Mouse (Mus musculus): ENCODE measurements around the gene Olfr71.

Olfr71 gene

DNA sequence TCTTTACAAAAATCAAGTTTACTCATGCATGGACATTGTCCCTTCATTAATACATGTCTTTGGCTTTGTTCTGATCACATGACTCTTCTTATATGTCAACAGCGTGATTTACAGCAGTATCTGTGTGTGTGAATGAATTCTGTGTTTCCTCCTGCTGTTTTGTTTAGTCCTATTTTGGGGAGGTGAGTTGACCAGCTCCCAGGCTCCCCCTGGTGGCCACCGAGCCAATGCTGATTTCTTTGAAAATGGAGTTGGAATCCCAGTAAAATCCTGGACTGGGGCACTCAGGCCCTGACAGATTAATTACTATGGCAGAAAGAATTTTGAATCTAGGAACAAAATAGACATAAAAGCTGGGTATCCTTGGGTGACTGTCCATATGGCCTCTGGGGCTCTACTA is 1.8 kb upstream of the Olfr71 start:
- peak; percentile 66 for DNase-seq

DNA sequence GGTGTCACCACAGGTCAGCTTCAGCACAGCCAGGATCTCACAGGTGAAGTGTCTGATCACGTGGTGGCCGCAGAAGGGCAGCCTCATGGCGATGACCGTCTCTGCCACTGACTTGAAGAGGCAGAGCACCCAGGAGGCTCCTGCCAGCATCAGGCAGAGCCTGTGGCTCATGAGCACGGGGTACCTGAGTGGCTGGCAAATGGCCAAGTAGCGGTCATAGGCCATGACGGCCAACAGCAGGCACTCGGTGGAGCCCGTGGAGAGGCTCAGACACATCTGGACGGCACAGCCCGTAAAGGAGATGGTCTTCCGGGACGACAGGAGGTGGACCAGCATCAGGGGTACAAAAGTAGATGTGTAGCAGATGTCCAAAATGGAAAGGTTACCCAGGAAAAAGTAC is 4.1 kb downstream of the Olfr71 start:
- DNase-seq, result no peak

DNA sequence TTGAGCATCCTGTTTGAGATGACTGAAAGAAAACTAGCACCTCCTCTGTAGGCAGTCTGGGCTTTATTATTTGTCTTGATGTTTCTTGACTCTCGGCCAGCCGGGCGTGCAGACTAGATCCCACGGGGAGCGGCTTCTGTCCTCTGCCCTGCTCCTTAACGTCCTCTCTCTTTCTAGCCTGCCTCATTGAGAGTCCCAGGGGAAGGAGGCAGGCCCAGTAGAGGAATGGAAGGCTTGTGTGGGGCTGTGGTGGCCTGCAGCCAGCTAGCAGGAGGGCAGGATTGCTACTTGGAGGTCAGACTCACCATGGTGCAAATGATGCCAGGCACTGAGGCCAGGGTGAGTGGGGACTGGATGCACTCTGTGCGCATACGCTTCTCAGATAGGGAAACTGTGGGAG is 6.2 kb downstream of the Olfr71 start:
- no peak for DNase-seq

DNA sequence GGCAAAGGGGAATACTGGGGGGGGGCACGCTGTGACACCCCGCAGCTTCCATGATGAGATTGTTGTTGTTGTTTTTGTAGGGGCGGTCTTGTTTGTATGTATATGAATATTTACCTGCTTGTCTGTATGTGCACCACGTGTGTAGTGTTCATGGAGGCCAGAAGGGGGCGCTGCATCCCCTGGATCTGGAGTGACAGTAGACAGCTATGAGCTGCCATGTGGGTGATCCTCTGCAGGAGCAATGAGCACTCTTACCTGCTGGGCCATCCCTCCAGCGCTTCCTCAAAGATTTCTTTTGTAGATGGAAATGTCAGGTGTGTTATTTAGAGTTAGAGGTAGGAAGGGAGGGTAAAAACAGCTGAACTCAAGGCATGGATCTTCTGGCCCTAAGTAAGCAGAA is 6.6 kb downstream of the Olfr71 start:
- DNase-seq, result no peak

DNA sequence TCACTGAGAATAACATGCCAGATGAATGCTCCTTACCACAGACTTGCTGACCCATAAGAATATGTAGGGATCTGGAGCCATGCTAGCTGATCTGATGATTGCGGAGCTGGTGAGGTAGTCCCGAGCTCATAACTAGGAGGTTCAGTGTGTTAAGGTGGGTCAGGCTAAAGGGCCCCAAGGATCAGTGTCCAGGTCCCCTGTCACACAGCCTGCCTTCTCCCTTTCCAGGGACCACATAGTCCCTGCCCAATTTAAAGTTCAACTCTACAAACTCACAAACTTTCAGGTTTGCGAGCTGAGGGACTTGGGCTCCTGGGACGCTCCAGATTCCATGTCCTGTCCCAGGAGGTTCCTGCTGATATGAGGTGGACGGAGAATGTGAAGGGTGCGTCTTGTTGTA is 9.3 kb downstream of the Olfr71 start, which contains the start of gene Olfr70:
Gene Olfr70, minus strand, starts transcription at position 101 of the 400 bp plus-strand sequence.
- no peak for DNase-seq

DNA sequence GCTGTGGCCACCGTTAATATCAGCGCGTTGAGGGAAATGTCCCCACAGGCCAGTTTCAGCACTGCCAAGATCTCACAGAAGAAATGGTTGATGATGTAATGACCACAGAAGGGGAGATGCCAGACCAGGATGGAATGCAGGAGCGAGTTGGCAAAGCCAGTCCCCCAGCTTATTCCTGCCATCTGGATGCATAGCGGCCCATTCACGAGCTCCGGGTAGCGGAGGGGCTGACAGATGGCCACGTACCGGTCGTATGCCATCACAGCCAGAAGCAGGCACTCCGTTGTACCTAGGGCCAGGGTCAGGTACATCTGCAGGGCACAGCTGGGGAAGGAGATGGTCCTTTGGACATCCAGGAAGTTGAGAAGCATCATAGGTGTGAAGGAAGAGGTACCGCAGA is 13.5 kb downstream of the Olfr71 start:
- no peak for DNase-seq

DNA sequence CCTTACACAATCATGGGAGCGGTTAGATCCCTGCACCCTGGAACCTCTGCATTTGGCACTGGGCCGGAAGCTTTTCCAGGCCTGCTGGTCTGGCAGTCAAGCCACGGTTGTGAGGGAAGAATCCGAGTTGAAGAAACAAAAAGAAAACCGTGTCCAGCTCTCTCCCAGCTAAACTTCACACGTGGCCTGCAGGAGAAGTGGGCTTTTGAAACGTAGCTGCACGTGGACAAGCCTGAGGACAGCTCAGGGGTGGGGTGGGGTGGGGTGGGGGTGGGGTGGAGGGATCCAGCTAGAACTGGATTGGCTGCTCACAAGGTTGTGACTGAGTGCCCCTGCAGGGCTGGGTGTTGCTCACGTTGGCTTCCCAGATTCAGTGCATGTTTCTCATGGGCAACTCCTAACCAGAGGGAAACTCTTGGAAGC is 14.8 kb downstream of the Olfr71 start:
- no peak for DNase-seq

DNA sequence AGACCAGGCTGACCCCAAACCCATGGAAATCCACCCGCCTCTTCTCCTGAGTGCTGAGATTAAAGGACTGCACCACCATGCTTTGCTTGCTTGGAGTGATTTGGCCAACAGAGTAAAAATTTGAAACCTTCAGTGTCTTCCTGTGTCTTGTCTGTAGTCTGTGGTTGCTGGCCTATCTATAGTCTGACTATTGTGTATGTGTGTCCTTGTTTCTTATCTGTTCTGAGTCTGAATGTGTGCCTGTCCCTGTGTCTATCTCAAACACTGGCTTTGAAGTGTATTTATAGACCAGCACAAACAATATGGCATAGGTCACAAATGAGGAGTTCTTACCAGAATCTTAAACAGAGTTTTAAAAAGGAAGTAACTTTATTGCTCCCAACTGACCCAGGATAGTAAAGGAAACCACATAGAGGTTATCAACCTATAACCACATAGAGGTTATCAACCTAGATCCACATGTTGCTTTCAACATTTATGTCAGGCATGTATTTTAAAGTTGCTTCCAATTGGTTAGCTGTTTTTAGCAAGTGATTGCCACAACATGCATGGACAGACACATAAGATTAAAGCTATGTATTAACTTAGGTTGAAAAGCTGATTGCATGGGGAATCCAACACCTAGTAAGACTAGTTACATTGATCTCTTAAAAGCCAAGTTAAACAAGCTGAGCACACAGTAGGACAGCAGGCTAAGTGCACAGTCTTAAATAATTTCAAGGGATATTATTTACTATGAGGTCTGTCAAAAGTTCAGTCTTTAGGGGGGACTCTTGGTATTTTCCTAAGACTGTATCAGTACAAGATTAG is 15.4 kb downstream of the Olfr71 start:
- no peak for DNase-seq

DNA sequence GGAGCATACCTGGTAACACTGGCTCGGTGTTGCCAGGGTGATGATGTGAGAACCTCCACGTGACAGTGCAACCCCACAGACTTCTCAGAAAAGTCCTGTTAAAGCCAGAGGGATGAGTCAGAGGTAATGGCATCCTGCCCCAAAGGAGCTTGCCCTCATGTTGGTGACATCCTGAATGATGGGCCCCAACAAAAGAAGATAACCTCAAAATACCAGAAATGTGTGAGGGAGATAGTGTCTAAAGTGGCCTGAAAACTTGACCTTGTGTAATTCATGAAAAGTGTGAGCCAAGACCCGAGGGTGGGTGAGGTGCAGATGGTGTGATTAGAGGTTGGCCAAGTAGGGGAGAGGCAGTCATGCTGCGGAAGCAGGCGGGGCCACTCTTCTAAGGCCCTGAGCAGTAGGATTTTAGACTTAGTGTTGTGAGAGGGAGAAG is 16.2 kb downstream of the Olfr71 start:
- DNase-seq, result no peak

DNA sequence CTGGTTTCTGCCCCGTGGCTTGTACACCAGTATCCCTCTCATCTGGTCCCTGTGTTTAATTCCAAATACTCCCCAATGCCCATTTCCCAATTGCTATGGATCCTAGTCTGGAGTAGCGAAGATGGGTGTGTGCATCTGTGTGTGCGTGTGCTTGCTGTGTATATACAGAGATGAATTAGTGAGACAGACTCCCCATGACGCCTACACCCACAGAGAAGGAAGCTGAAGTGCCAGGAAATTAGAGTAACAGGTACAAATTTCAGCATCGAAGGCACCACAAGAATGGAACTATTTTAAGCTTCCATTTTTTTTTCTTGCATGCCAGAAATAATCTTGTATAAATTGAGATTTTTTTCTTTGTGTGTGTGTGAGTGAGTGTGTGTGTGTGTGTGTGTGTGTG is 19.0 kb downstream of the Olfr71 start:
- DNase-seq, result no peak

DNA sequence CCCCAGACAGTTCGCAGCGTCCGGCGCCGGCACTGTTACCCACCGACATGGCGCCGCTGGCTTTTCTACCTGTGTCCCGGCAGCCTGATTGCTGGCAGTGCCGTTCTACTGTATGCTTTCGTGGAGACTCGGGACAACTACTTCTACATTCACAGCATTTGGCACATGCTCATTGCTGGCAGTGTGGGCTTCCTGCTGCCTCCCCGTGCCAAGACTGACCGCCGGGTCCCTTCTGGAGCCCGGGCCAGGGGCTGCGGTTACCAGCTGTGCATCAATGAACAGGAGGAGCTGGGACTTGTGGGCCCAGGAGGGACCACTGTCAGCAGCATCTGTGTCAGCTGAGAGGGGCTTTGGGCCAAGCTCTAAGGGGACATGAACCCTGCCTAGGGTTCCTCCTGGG is 20.0 kb downstream of the Olfr71 start:
- DNase-seq, result no peak

DNA sequence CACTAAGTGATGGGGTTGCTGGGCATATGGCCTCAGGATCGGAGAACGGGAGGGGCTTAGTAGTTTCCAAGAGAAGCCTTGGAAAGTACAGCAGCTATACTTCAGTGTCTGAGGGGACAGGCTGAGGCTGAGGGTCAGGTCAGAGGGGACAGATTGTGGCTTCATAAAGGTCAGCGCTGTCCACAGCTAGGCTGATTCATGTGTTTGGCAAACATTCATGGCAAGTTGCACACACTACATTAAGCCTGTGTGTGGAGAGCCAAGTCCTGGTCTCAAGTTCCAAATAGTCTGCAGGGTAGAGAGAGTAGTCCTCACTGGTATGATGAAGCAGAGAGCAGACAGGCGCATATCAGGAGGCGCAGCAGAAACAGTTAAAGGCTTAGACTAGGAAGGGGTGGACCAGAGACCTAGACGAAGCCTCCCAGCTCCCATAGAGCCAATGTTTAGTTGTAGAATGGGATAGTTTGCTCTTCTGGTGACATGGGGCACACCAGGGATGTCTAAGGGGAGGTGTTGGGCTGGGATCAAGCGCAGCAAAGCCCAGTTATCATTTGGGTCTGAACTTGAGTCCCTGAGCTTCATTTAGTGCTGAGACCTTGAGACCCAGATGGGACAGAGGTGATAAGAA is 30.5 kb downstream of the Olfr71 start:
- DNase-seq, result no peak

DNA sequence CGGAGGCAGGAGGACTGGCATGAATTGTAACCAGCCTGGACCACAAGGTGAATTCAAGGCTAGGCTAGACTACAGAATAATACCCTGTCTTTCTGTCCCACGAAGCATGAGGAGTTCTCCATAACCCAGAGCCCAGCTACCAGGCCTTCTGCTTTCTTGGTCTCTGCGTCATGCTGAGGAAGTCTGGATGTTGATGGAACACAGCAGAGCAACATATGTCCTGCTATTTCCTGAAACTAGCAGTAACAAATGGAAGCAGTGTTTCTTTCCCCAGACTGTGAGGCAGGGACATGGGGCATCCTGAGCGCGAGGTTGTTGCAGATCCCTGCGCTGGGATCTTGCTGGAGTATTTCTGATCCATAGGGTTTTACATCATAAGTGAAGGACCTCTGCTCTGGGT is 31.5 kb downstream of the Olfr71 start:
- no peak for DNase-seq

DNA sequence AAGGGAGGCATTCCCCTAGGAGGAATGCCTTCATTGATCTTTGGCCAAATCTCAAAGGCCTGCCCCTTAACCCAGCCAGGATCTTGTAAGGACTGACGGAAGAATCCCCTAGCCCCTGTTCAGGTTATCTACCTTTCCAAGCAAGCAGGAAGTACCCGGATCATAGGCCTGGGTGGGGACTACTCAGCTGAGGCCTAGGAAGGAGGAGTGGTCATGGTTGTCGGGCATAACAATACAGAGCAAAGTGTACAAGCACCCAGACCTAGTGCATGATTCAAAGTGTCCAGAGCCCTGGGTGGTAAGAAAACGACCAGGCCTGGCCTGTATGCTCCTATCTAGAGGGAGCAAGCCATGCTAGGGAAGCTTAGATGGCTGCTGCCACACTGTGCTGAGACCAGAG is 34.4 kb downstream of the Olfr71 start:
- no peak for DNase-seq

DNA sequence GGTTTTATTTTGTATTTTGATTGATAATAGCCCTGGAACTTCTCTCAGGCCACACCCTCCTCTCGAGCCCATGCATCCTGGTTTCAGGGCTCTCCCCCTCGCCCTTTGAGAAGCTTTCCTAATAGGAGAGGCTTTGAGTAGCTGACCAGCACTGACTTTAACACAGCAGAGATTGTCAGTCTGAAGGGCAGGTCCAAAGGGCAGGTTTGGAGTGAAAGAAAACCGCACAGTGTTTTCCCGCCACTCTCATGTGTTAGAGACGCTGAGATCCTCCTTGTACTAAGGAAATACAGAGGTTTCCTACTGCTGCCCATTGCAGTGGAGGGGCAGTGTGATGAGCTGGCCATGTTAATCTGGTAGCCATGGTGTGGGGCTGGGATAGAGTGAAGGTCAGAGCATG is 35.1 kb downstream of the Olfr71 start:
- no peak for DNase-seq

DNA sequence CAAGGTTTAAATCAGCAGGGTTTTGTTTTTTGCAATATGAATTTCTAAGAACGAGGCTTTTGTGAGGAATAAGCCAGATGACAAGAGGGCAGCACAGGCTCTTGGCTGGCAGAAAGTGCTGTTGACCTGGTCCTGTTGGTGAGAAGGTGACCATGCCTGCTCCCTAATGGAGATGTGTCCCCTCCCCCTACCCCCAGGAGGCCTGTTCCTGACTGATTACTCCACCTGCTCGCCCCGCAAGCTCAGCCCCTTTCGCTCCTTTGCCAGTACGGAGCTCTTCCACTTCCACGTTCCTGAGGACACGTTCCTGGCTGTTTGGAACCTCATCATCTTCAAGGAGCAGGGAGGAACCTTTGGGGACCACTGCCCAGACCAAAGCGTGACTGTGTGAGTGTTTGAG is 36.4 kb downstream of the Olfr71 start:
- DNase-seq, result no peak

DNA sequence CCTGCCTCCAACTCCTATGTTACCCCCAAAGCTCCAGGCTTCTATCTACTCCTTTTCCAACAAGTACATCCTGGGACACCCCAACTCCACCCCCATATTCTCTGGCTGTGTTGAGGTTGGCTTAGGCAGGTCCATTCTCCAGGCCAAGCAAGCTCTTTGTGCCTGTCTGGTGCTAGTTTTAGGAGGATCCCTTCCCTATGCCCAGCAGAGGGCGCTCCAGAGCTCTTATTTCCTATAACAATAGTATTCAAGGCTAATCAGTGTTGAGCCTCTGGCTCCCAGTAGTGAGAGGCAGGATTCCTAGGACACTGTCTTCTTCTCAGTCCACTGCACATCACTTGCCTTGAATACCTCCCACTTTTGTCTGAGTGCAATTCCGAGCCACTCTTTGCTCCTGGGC is 38.0 kb downstream of the Olfr71 start:
- peak; percentile 74 for DNase-seq

DNA sequence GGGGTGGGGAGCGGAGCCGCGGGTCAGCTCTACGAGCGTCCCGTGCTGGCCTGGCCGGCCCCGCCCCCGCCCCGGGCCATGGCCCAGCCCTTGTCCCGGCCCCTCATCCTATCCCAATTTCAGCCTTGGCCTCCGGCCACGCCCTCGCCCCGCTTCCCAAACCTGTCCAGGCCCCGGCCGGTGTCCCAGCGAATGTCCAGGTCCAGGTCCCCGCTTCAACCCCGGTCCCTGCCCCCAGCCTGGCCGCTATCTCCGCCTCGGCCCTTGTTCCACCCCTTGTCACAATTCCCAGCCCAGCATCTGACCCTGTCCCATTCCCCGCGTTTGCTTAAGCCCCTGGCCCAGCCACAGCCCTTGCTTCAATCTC is 40.6 kb downstream of the Olfr71 start:
- no peak for DNase-seq

DNA sequence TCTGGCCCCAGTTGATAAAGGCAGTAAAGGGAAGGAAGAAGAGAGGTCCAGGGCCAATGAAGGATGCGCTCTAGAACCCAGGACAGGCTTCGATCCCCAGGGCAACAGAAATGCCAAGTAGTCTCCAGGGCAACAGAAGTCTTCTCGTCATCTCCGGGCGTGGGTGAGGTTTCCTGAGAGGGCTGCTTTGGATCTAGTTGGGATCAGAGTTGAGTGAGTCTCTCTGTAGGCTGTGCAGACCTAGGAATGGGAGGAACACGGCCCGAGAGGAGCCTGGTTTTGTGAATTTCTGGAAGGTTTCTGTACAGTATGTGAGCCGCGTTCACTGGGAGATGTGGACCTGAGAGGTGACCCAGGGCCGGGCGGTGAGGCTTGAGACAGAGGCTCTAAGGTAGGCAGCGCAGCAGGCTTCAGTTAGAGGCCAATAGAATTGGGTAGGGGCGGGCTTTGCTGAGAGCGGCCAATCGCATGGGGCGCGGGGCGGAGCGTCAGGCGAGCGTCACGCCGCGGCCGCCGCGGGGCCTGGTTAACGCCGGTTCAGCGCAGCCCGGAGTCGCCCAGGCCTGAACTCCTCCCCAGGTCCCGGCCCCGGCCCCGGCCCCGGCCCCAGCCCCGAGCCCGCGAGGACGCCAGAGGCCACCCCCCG is 41.1 kb downstream of the Olfr71 start, which contains the start of the genes Tmem8b and Fam221b:
Gene Tmem8b, plus strand, starts transcription at position 190 of the 646 bp plus-strand sequence.
Gene Fam221b, minus strand, starts transcription at position 364 of the 646 bp plus-strand sequence.
- DNase-seq, result peak; percentile 92

DNA sequence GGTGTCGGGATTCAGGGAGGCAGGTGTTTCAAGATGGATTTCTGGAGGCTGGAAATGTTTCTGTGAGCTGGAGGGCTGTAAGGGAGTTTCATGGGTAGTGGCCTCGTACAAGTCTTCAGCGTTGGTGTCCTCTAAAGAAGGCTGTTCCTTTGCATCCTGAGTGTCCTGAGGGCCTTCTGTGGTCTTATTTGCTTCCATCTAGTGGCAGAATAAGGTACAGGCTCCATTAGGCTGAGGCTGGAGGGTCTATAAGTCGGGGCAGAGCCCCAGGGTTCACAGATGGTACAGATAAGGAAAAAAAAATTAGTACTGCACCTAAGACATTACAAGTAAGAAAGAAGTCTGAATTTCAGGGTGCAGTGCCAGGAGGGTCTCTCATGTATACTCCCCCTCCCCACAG is 43.6 kb downstream of the Olfr71 start:
- peak; percentile 7 for DNase-seq

DNA sequence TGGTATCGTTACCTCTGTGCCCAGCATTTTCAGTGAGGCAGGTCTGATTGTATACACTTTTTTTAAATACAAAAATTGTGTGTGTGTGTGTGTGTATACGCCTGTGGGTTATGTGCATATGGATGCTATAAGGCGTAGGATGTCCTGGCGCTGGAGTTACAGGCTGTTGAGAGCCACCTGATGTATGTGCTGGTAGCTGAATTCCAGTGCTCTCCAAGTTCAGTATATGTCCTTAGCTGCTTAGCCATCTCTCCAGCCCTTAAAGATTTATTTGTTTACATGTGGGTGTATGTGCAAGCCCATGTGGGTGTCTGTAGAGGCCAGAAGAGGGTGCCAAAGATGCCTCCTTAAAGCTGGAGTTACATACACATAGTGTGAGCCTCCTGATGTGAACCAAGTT is 52.9 kb downstream of the Olfr71 start:
- DNase-seq, result no peak

DNA sequence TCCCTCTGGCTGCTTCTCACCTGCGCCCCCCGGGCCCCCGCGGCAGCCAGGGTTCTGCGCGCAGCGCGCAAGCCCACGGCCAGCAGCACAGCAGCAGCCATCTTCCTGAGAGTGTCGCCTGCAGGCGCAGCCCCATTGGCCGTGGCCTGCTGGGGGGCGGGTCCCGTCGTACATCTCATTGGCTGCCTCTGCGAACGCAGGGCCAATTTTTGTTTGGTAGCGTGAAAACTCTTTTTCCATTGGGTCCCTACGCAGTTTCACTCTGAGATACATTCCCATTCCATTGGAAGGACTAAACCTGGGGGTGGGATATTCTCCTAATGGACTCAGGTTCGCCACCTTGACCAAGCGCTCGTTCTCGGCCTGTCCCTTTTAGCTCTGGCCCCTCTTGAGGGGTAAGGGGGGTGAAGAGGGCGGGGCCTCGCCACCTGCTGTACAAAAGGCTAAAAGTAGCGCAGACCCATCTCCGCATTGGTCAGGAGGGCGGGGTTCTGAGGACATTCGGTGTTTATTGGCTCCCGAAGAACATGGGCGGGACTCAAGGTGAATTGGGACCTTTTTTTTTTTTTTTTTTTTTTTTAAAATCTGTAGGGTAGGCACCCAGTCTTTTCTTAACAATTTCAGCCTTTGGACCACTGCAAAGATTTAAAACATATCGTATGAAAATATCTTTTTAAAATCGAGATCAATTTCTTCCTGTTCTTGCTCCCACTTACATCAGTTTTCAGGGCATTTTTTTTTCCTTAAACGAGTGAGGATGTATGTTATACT is 53.5 kb downstream of the Olfr71 start, which contains the start of gene Hint2:
Gene Hint2, minus strand, starts transcription at position 128 of the 771 bp plus-strand sequence.
- peak; percentile 93 for DNase-seq

Data from thymus, postnatal 25 days (tissue).